Mouse (Mus musculus): ENCODE measurements at regions not wholly inside any gene's neighbourhood (a gene's known extent, or its start where the extent isn't known, plus 50 kb on each side); places are given as distances from the start of the nearest gene placed in this dataset.

DNA sequence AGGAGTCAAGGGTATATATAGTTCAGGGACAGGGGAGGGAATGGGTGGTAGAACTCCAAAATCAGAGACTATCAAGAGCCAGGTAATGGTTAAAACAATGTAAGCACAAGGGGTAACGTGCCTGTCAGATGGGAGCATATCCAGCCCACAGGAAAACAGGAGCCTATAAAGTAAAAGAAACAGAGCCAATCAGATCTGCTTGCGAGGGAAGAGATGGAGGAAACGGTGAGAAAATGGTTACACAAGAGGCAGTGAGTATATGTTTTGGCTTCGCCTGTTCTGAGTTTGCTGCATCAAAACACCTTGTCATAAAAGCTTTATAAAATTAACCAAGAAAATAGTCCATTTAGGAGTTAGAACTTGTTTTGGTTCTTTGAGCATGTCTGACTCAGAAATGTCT, 204.6 kb upstream of the Serp2 start:
- TF ChIP-seq CTCF (conservative IDR thresholded peaks at IDR 0.05; ENCODE audit: low read length), result no peak
- TF ChIP-seq POU5F1 (IDR thresholded peaks at IDR 0.05; ENCODE audit: borderline replicate concordance, low read length), result no peak
- no peak for TF ChIP-seq NANOG (IDR thresholded peaks at IDR 0.05; ENCODE audit: borderline replicate concordance, low read length)

All from E14TG2a.4 (cell line).